Mouse (Mus musculus) T-helper 1 cell (primary cell): ENCODE data around the gene Vdac1.

ENCODE experiments used
- in situ Hi-C: fragments of 300-600 bp; cut with MboI, MseI; formaldehyde crosslinking; loops from one replicate; pipeline ENCODE4 v1.15.1; 2025; ENCODE audit warnings: high pct_unique_total_duplicates

Gene Vdac1

GRCm38 (mm10) chr11:52360471-52361277 lies at the start of gene Vdac1:
Gene Vdac1 (plus strand): TSS chr11:52360860.
- in situ Hi-C loops = no loop called here

- in situ Hi-C loops = no loop called here
Measured at GRCm38 (mm10) chr11:52314102-52314793, 46.4 kb upstream of the Vdac1 start.

- in situ Hi-C loops = no loop called here
Measured at GRCm38 (mm10) chr11:52318445-52318844, 42.2 kb upstream of the Vdac1 start.

GRCm38 (mm10) chr11:52319664-52320063 lies 41.0 kb upstream of the Vdac1 start:
- in situ Hi-C loops = no loop called here

GRCm38 (mm10) chr11:52320529-52320928 lies 40.1 kb upstream of the Vdac1 start:
- in situ Hi-C loops = no loop called here

GRCm38 (mm10) chr11:52321540-52321939 lies 39.1 kb upstream of the Vdac1 start:
- in situ Hi-C loops = no loop called here

GRCm38 (mm10) chr11:52324442-52325367 lies 36.0 kb upstream of the Vdac1 start:
- in situ Hi-C loops = no loop called here

- in situ Hi-C loops = no loop called here
Measured at GRCm38 (mm10) chr11:52327313-52327712, 33.3 kb upstream of the Vdac1 start.

GRCm38 (mm10) chr11:52332421-52333118 lies 28.1 kb upstream of the Vdac1 start:
- in situ Hi-C loops = no loop called here

- in situ Hi-C loops = no loop called here
Measured at GRCm38 (mm10) chr11:52333616-52334015, 27.0 kb upstream of the Vdac1 start.

- in situ Hi-C loops = no loop called here
Measured at GRCm38 (mm10) chr11:52335263-52335662, 25.4 kb upstream of the Vdac1 start.

- in situ Hi-C loops = no loop called here
Measured at GRCm38 (mm10) chr11:52335924-52336323, 24.7 kb upstream of the Vdac1 start.

- in situ Hi-C loops = no loop called here
Measured at GRCm38 (mm10) chr11:52337651-52338295, 22.9 kb upstream of the Vdac1 start.

- in situ Hi-C loops = no loop called here
Measured at GRCm38 (mm10) chr11:52338351-52338750, 22.3 kb upstream of the Vdac1 start.

GRCm38 (mm10) chr11:52339098-52339497 lies 21.6 kb upstream of the Vdac1 start:
- in situ Hi-C loops = no loop called here

GRCm38 (mm10) chr11:52339512-52339911 lies 21.1 kb upstream of the Vdac1 start:
- in situ Hi-C loops = no loop called here

GRCm38 (mm10) chr11:52340123-52340864 lies 20.4 kb upstream of the Vdac1 start:
- in situ Hi-C loops = loop anchor here (5.0 kb wide), 2 partner anchors 43 to 78 kb away; no protein-coding TSS in a partner anchor

- in situ Hi-C loops = loop anchor here (5.0 kb wide), 2 partner anchors 44 to 79 kb away; no protein-coding TSS in a partner anchor
Measured at GRCm38 (mm10) chr11:52341001-52341400, 19.7 kb upstream of the Vdac1 start.

GRCm38 (mm10) chr11:52341476-52341875 lies 19.2 kb upstream of the Vdac1 start:
- in situ Hi-C loops = loop anchor here (5.0 kb wide), 2 partner anchors 44 to 79 kb away; no protein-coding TSS in a partner anchor

GRCm38 (mm10) chr11:52342296-52342695 lies 18.4 kb upstream of the Vdac1 start:
- in situ Hi-C loops = loop anchor here (5.0 kb wide), 2 partner anchors 45 to 80 kb away; no protein-coding TSS in a partner anchor
